Mouse (Mus musculus): Measurements from ENCODE around the gene Msl1.
"Not testable (repeated sequence)": the region's sequence is repeated elsewhere in the genome, so short reads cannot be mapped to it uniquely, and the experiment has no call there.

The Msl1 gene

DNA sequence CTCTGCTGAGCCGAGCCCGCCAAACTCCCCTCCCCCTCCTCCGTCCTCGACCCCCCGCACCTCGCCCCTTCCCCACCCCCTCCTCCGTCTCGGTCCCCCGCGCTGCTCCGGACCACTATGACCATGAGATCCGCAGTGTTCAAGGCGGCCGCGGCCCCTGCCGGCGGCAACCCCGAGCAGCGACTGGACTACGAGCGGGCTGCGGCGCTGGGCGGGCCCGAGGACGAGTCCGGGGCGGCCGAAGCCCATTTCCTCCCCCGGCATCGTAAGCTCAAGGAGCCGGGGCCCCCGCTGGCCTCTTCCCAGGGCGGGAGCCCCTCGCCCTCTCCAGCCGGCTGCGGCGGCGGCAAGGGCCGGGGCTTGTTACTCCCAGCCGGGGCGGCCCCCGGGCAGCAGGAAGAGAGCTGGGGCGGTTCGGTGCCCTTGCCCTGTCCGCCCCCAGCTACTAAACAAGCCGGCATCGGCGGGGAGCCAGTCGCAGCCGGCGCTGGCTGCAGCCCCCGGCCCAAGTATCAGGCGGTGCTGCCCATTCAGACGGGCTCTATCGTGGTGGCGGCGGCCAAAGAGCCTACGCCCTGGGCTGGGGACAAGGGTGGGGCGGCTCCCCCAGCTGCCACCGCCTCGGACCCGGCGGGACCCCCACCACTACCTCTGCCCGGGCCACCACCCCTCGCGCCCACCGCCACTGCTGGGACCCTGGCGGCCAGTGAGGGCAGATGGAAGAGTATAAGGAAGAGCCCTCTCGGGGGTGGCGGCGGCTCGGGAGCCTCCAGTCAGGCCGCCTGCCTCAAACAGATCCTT is 598 bp downstream of the Msl1 start:
- ATAC-seq (ENCODE audit: low TSS enrichment) = 0 out of 2 replicates have a peak, but pooled peaks have one; percentile 0

DNA sequence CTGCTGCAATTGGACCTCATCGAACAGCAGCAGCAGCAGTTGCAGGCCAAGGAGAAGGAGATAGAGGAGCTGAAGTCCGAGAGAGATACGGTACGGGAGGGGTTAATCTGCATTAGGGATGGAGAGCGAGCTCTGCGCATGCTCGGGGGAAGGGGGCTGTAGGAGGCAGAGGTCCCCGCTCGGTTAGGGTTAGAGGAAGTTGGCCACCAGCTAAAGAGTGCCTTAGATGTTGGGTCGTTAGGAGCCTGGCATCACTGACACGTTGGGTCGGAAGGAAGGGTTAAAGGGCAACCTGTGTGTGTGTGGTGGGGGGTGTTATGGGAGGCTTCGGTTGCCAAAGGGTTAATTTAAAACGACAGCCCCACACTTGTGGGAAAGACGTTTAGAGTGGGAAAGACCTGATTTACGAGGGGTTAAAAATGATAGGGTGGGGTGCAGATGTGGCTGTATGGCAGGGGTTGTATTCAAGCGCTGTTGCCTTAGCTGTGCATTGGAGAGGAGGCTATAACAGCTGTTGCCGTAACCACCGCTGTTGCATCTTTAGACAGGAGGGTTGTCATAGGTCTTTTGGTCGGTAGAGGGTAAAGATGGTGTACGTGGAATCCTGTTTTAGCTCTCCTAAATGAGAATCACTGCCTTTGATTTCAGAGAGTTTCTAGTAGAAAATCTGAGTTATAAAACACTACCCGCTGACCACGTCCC is 1.4 kb downstream of the Msl1 start:
- peak; percentile 51 for ATAC-seq (ENCODE audit: low TSS enrichment)

GRCm38 (mm10) chr11:98797306-98797705 is 2.0 kb downstream of the Msl1 start:
- ATAC-seq (ENCODE audit: low TSS enrichment) = no peak

GRCm38 (mm10) chr11:98797909-98798308 is 2.6 kb downstream of the Msl1 start:
- no peak for ATAC-seq (ENCODE audit: low TSS enrichment)

GRCm38 (mm10) chr11:98804605-98805004 is 9.3 kb downstream of the Msl1 start, which contains the start of gene Casc3:
Gene Casc3, plus strand, starts transcription at chr11:98804905.
- ATAC-seq (ENCODE audit: low TSS enrichment) = no peak

GRCm38 (mm10) chr11:98808417-98808816 is 13.1 kb downstream of the Msl1 start:
- no peak for ATAC-seq (ENCODE audit: low TSS enrichment)

DNA sequence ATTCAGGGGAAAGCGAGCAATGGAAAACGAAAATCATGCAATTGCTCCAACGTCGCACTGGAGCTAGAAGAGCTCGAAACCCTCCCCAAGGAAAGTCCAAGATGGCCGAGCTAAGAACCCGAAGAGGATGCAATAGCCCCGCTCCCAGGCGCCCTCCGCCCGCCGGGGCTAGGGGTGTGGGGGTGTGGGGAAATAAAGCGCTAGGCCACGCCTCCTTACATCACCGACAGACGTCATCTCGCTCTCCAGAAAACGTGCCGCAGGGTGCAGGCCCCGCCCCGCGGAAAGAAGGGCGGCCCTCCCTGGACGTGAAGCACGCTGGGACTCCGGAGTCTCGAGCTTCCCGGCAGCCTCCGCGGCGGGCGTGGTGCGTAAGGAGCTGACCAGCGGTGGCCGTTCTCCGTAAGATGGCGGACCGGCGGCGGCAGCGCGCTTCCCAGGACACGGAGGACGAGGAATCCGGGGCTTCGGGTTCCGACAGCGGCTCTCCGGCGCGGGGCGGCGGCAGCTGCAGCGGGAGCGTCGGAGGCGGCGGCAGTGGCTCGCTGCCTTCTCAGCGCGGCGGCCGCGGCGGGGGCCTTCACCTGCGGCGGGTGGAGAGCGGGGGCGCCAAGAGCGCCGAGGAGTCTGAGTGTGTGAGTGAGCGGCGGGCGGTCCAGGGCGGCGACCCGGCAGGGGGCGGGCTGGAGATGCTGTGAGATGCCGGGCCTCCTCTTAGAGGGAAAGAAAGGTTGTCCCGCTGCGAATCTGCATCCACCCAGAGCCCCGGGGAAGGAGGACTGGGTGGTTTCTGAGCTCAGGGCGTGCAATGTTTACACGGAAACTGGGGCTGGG is 14.4 kb downstream of the Msl1 start:
- ATAC-seq (ENCODE audit: low TSS enrichment) = peak; percentile 96

DNA sequence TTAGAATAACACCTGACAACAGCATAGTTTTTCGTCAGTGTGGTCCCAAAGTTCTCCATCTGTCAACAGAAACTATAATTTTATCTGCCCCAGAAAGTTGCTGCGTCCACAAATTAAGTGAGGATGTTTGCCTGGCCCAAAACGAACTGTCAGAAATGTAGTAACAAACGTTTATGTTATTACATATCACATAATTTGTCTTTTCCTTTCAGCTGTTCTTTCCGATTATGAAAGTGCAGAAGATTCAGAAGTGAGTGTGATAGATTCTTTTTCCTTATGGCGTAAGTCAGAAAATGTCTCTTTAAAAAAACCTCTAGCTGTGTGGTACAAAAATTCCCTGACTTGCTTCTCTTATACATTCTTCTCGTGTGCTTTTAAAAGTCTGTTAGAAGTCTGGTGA is 15.4 kb downstream of the Msl1 start:
- ATAC-seq (ENCODE audit: low TSS enrichment) = no peak

DNA sequence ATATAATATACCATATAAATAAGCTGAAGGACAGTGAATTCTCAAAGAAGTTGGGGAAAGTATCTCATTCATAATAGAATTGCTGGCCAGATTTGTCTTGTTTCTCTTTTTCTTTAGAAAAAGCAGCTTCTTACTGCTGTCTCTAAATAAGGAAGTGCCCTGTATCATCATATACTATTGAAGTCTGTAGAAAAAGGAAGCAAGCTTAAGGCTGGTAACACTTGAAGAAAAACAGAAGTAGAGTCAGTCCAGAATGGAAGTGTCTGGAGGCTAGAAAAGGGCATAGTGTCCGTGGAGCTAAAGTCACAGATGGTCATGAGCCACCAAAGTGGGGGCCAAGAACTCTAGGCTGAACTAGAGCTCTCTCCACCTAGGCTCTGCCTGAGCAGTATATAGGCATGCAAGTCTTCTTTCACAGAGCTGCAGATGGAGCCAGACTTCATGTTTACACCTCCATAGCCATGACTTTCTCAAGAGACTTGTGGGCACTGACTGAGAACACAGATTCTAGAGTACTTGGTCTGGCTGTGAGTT is 21.5 kb downstream of the Msl1 start:
- ATAC-seq (ENCODE audit: low TSS enrichment) = no peak

DNA sequence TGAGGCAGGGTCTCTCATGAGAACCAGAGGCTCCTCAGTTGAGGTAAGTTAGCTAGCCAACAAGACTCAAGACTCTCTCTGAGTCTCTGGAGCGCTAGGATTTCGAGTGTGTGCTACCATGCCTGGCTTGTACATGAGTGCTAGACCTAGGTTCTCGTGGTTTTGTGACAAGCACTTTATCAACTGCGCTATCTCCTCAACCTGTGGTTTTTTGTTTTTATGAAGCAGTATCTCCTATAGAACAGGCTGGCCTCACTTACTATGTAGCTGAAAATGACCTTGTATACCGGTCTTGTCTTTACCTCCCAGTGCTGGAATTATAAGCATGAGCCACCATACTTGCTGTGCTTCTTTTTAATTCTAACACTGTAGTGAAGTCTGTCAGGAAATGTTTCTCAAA is 25.7 kb downstream of the Msl1 start:
- ATAC-seq (ENCODE audit: low TSS enrichment) = no peak

- ATAC-seq (ENCODE audit: low TSS enrichment) = not testable (repeated sequence)
Measured at GRCm38 (mm10) chr11:98826071-98826470, 30.8 kb downstream of the Msl1 start.

- ATAC-seq (ENCODE audit: low TSS enrichment) = no peak
Measured at GRCm38 (mm10) chr11:98827877-98828276, 32.6 kb downstream of the Msl1 start.

DNA sequence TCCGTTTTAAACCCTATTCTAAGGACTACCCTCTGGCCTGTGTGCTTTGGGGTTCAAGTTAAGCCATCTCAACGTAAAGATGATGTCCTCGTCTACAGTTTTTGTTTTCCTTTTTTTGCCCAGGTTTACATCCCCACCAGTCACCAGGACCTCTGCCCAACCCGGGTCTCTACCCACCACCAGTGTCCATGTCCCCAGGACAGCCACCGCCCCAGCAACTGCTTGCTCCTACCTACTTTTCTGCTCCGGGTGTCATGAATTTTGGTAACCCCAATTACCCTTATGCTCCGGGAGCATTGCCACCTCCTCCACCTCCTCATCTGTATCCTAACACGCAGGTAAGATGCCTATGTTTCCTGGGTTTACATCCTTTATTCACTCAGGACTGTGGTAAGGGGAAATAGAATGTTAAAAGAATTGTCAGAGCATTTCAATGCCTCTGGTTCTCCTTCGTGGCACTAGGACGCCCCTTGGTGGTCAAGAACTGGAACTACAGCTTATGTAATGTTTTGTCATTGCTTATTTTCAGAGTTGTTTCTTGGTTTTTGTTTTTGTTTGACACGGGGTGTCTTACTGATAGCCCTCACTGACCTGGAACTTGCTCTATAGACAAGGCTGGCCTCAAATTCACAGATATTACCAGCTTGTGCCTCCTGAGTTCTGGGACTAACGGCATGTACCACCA is 33.9 kb downstream of the Msl1 start:
- no peak; the same call in 1 of the 2 replicates for ATAC-seq (ENCODE audit: low TSS enrichment)

DNA sequence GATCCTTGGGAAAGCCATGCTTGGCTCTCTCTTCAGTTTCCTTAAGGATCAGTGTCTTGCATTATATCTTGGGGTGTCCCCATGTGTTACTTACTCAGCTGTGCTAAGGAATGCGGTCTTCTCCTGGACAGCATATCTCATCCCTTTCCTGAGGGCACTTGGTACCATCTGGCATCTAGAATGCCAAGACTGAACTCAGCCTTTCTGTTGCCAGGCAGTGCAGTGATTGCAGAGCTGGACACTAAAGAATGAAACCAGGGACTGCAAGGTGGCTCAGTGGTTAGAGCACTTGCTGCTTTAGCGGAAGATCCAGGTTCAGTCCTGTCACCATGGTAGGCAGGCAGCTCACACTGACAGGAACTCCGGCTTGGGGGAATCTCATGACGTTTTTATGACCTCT is 34.6 kb downstream of the Msl1 start:
- ATAC-seq (ENCODE audit: low TSS enrichment) = no peak

GRCm38 (mm10) chr11:98835296-98835695 is 40.0 kb downstream of the Msl1 start:
- ATAC-seq (ENCODE audit: low TSS enrichment) = no peak

- no peak for ATAC-seq (ENCODE audit: low TSS enrichment)
Measured at GRCm38 (mm10) chr11:98835725-98836124, 40.4 kb downstream of the Msl1 start.

GRCm38 (mm10) chr11:98836128-98836527 is 40.8 kb downstream of the Msl1 start:
- ATAC-seq (ENCODE audit: low TSS enrichment) = no peak

DNA sequence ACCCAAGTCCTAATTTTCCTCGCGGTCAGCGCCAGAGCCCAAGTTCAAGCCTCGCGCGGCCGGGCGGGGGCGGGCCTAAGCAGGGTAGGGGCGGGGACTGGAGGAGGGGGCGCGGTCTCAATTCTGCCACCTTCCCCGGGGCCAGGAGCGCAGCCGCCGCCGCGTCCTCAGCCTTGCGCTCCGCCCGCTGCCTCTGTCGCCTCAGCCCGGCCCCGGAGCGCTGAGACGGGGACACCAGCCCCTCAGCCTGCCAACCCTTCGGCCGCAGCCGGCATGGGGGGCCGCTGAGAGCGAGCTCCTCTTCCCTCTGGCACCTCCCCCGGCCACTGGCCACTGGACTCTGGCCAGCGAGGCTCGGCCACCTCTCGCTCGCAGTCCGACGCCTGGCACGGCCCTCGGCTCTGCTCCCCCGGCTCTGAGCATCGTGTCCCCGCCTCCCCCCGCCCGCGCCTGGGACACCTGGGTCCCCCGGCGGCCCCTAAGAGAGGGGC is 41.4 kb downstream of the Msl1 start, which contains the start of gene Rapgefl1:
Rapgefl1 (plus strand) TSS at position 135 of the 491 bp plus-strand sequence.
- peak; percentile 54; the same call in 1 of the 2 replicates for ATAC-seq (ENCODE audit: low TSS enrichment)

DNA sequence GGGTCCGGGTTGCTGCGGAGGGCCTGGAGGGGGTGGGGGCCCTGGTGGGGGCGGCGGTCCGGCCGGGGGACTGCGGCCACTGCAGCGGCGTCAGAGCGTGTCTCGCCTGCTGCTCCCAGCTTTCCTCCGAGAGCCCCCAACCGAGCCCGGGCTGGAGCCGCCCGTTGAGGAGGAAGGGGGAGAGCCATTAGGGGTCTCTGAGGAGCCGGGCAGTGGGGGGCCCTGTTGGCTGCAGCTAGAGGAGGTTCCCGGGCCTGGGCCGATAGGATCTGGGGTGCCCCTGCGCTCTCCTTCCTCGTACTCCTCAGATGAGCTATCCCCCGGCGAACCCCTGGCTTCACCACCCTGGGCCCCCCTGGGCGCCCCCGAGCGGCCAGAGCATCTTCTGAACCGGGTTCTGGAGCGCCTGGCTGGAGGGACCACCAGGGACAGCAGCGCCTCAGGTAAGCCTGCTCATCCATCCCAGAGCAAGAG is 42.0 kb downstream of the Msl1 start:
- ATAC-seq (ENCODE audit: low TSS enrichment) = no peak

DNA sequence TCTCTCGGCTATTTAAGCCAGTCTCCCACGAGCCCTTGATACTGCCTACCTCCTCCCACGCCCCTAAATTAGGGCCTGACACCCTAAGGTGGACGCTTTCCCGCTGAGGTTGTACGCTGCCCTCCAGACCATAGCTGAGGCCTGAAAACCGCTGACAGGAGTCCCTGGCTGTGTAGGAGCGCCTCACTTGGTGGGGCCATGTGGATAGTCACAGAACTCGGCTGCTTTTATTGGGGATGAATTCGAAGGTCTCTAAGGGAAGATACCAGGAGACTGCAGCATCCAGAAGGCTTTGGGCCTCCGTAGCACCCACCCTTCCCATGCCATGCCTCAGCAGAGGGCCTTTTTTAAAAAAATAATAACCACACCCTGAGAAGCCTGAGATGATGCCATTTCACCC is 42.6 kb downstream of the Msl1 start:
- peak; percentile 39; the same call in 1 of the 2 replicates for ATAC-seq (ENCODE audit: low TSS enrichment)

DNA sequence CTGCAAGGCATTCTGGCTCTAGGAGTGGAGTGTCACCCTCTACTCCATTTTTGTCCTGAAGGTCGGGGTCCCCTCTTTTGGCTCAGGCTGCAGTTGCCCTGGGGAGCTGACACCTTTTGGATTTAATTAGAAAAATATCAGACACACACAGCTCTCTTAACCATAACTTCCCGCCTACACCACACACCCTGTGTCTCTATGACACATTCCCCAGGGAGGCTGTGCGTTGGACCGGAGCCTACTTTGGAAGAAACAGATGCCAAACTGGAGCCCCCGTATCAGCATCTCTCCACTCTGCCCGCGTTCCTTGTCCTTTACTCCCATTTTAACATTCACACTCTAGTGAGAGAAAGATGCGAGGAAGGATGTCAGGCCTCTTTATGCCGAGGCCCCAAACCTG is 43.2 kb downstream of the Msl1 start:
- peak; percentile 49 for ATAC-seq (ENCODE audit: low TSS enrichment)

All from frontal cortex, adult (tissue).